Mouse (Mus musculus): Measurements from ENCODE around the gene Lrch1. TPM values are rescaled to one million over a fixed set of nuclear protein-coding genes. Genes with fewer than 3 reads are reported as not detected.

Lrch1 gene
- polyA plus RNA-seq, 1 experiment: 11.5 TPM

DNA sequence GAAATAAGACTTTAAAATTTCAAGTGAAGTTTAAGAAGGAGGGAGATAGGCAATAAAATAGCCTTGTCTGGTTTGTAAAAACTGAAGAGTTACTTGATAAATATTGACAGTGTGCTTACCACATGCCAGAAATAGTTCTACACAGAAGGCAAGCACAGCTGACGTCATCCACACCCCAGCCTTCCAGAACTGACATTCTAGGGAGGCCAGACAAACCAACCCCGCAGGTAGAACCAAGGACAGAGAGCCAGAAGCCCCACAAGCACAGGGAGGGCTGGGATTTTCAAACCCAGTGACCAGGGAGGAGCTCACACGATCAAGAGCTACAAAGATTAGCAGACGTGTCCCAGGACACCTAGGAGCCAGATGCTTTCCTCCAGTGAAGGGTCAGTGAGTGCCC, 76.5 kb downstream of the Lrch1 start:
- 88% methylated on average over 4 of the region's 4 CpGs for WGBS
- Histone ChIP-seq H3K27ac (ENCODE audit: insufficient read depth, low read length) (no peak overlapping the region), H3K4me3 (ENCODE audit: extremely low read depth, insufficient read depth, insufficient read length) (no peak overlapping the region), H3K36me3 (ENCODE audit: control insufficient read depth, insufficient read depth, low read length) (no peaks in the 10 kb centered on the region), H3K27me3 (ENCODE audit: control insufficient read depth, insufficient read depth, low read length) (no peaks in the 10 kb centered on the region), H3K4me1 (ENCODE audit: control insufficient read depth, insufficient read depth, insufficient read length) (no peaks in the 10 kb centered on the region; the same call in 1 of the 2 replicates)
- no peak for TF ChIP-seq CTCF (IDR thresholded peaks at IDR 0.05; ENCODE audit: extremely low read depth, insufficient read depth, insufficient read length, insufficient replicate concordance)
- no peak for TF ChIP-seq POLR2A (IDR thresholded peaks at IDR 0.05; ENCODE audit: low read depth, low read length)
- no peak for DNase-seq (ENCODE audit: low read depth in 1 of 2, low spot score in 2 of 2)

DNA sequence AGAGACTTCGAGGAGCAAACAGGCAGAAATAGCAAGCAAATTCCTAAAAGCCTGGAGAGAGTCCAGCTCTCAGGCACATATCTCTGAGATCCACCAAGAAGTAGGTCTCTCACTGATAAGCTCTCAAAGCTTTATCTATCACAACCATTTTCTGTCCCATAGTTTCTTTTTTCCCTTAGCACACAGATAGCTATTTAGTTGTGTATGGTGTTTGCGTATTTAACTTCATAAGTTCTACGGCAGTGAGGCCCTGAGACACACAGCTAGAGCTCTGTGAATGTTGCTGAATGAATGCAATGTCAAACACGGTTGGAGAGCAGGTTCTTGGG, 78.8 kb downstream of the Lrch1 start:
- no peak overlapping the region; the same call in 1 of the 2 replicates for H3K27ac ChIP-seq (ENCODE audit: insufficient read depth, low read length)
- 82% methylated on average over 4 of the region's 4 CpGs for WGBS

DNA sequence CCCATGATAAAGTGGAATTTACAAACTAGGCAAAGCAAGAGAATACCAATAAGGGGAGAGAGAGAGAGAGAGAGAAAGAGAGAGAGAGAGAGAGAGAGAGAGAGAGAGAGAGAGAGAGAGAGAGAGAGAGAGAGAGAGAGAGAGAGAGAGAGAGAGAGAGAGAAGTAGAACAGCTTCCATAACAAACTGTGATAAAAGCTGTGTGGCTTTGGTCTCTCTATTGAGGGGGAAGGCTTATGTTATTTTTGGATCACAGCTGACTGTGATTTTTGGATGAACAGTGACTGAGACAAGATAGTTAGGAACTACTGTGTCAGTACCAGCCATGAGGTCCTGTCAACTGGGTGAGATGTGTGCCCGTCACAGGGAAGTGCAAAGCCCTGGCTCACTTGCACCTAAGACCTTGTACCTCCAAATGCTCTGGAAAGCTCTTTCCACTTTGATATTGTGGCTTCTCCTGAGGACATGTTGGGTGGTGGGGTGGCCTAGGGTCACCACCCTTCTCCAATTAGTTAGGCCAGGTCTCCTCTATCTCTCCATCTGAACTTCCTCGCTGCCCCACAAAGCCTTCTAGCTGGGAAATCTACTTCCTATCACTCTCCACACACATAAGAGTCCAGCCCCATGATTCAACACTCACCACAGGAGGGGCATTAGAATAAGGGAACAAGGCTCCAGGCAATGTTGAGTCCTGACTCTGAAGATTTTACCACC, 79.3 kb downstream of the Lrch1 start:
- Histone ChIP-seq H3K27ac (ENCODE audit: insufficient read depth, low read length) (no peak overlapping the region), H3K4me1 (ENCODE audit: control insufficient read depth, insufficient read depth, insufficient read length) (no peaks in the 10 kb centered on the region; the same call in 1 of the 2 replicates)

More for the DNA sequence above, 78.8 kb downstream of the Lrch1 start:
- DNase-seq (ENCODE audit: low read depth in 1 of 2, low spot score in 2 of 2): no peak
- no peak overlapping the region for H3K4me3 ChIP-seq (ENCODE audit: extremely low read depth, insufficient read depth, insufficient read length)
- no peaks in the 10 kb centered on the region for H3K36me3 ChIP-seq (ENCODE audit: control insufficient read depth, insufficient read depth, low read length)
- H3K27me3 ChIP-seq (ENCODE audit: control insufficient read depth, insufficient read depth, low read length): no peaks in the 10 kb centered on the region
- no peaks in the 10 kb centered on the region; the same call in 1 of the 2 replicates for H3K4me1 ChIP-seq (ENCODE audit: control insufficient read depth, insufficient read depth, insufficient read length)
- TF ChIP-seq POLR2A (IDR thresholded peaks at IDR 0.05; ENCODE audit: low read depth, low read length) (no peak), CTCF (IDR thresholded peaks at IDR 0.05; ENCODE audit: extremely low read depth, insufficient read depth, insufficient read length, insufficient replicate concordance) (no peak)

DNA sequence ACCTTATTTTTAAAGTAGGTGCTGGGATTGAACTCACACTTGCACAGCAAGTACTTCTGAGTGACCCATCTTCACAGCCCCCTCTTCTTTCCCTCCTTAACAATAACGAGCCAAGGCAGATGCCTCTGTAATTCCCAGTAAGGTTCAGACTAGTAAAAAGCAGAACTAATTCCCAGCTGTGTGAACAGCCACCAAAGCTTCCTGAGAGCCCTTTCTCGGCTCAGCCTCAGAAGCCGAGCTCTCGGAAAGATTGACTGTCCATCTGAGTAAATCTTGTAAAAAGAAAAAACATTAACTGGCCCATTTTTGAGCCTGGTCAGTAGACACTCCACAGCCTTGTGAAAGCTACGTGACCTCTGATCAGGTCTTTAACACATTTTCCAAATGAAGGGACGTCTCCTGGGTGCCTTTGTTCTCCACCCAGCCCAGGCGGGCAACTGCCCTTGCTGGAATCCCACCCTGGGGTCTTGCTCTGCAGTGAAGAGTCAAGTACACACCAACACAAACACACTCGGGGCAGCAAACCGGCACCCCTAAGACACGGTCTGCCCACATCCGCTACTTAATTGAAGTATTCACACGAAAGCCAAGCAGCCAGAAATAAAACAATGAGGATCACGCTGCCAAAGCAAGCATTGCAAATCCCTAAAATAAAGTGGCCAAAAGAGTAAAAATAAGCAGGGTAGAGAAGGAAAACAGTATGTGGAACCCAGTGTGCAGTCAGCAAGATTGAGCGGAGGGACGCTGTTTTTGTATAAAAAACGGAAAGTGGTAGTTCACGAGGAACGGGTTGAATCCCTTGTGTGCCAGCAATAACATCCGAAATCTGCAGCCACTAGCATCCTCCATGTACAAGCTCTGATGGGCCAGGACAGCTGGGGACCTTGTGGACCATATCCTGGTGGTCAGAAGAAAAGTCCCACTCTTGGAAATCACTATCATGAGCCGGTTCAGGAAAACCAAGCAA, 80.3 kb downstream of the Lrch1 start:
- DNase-seq (ENCODE audit: low read depth in 1 of 2, low spot score in 2 of 2): no peak
- H3K36me3 ChIP-seq (ENCODE audit: control insufficient read depth, insufficient read depth, low read length): no peaks in the 10 kb centered on the region
- H3K4me1 ChIP-seq (ENCODE audit: control insufficient read depth, insufficient read depth, insufficient read length): no peaks in the 10 kb centered on the region; the same call in 1 of the 2 replicates
- no peak for TF ChIP-seq CTCF (IDR thresholded peaks at IDR 0.05; ENCODE audit: extremely low read depth, insufficient read depth, insufficient read length, insufficient replicate concordance)
- no peak for TF ChIP-seq POLR2A (IDR thresholded peaks at IDR 0.05; ENCODE audit: low read depth, low read length)
- no peak overlapping the region for H3K4me3 ChIP-seq (ENCODE audit: extremely low read depth, insufficient read depth, insufficient read length)
- 64% methylated on average over 20 of the region's 20 CpGs for WGBS
- no peaks in the 10 kb centered on the region for H3K27me3 ChIP-seq (ENCODE audit: control insufficient read depth, insufficient read depth, low read length)
- H3K27ac ChIP-seq (ENCODE audit: insufficient read depth, low read length): no peak overlapping the region

More for the DNA sequence above, 79.3 kb downstream of the Lrch1 start:
- TF ChIP-seq CTCF (IDR thresholded peaks at IDR 0.05; ENCODE audit: extremely low read depth, insufficient read depth, insufficient read length, insufficient replicate concordance) (no peak), POLR2A (IDR thresholded peaks at IDR 0.05; ENCODE audit: low read depth, low read length) (no peak)
- no peak for DNase-seq (ENCODE audit: low read depth in 1 of 2, low spot score in 2 of 2)
- H3K36me3 ChIP-seq (ENCODE audit: control insufficient read depth, insufficient read depth, low read length): no peaks in the 10 kb centered on the region
- 83% methylated on average over 2 of the region's 2 CpGs for WGBS
- no peak overlapping the region for H3K4me3 ChIP-seq (ENCODE audit: extremely low read depth, insufficient read depth, insufficient read length)
- no peaks in the 10 kb centered on the region for H3K27me3 ChIP-seq (ENCODE audit: control insufficient read depth, insufficient read depth, low read length)

DNA sequence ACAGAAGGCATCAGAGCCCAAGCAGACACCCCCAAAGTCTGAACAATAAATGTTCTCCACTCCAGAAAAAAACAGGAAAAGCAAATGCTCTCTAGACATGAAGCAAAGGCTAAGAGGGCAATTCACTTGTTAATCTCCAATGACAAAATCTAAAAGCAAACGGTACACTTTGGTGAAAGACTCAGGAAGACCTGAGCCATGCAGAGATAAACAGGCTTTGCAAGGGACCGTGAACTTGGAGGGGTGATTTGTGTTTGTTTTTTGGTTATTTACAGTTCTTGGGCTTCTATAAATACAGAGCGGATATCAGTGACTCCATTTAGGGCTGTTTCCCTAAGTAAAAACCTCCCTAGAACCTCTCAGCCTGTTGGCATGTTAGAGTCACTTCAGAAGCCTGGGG, 81.9 kb downstream of the Lrch1 start:
- no peaks in the 10 kb centered on the region for H3K36me3 ChIP-seq (ENCODE audit: control insufficient read depth, insufficient read depth, low read length)
- TF ChIP-seq POLR2A (IDR thresholded peaks at IDR 0.05; ENCODE audit: low read depth, low read length) (no peak), CTCF (IDR thresholded peaks at IDR 0.05; ENCODE audit: extremely low read depth, insufficient read depth, insufficient read length, insufficient replicate concordance) (no peak)
- DNase-seq (ENCODE audit: low read depth in 1 of 2, low spot score in 2 of 2): no peak
- H3K4me1 ChIP-seq (ENCODE audit: control insufficient read depth, insufficient read depth, insufficient read length): no peaks in the 10 kb centered on the region; the same call in 1 of the 2 replicates
- no peaks in the 10 kb centered on the region for H3K27me3 ChIP-seq (ENCODE audit: control insufficient read depth, insufficient read depth, low read length)
- WGBS: 77% methylated on average over 3 of the region's 3 CpGs
- H3K27ac ChIP-seq (ENCODE audit: insufficient read depth, low read length): no peak overlapping the region
- H3K4me3 ChIP-seq (ENCODE audit: extremely low read depth, insufficient read depth, insufficient read length): no peak overlapping the region

DNA sequence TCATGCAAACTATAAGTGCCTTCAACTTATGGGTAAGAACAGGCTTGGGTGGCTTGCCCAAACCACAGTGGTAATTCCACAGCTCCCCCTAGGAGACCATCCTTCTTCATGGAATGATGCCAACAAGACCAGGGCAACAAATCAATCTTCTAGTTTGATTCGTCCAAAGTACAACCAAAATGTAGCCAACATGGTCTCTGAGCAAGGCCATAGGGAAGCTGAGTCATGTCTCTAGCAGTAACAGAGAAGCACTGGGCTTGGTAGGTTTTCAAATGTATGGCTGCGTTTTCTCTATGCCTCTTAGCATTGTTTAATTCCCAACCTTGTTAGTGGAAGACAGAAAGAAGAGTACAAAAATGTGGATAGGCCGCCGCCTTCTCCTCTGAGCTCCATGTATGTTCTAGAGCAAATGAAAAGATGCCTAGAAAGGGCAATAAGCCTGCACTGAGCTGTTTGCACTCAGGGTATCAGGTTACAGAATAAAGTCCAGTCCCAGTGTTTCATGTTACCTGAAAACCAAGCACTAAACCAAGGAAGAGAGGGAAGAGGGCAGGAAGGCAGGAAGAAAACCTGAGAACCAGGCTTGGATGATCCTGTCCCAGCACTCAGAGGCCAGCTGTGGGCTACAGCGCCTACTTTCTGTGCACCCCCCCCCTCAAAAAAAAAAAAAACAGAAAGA, 82.7 kb downstream of the Lrch1 start:
- Histone ChIP-seq H3K4me1 (ENCODE audit: control insufficient read depth, insufficient read depth, insufficient read length) (no peaks in the 10 kb centered on the region; the same call in 1 of the 2 replicates), H3K36me3 (ENCODE audit: control insufficient read depth, insufficient read depth, low read length) (no peaks in the 10 kb centered on the region), H3K4me3 (ENCODE audit: extremely low read depth, insufficient read depth, insufficient read length) (no peak overlapping the region), H3K27ac (ENCODE audit: insufficient read depth, low read length) (no peak overlapping the region), H3K27me3 (ENCODE audit: control insufficient read depth, insufficient read depth, low read length) (no peaks in the 10 kb centered on the region)
- 85% methylated on average over 5 of the region's 5 CpGs for WGBS
- TF ChIP-seq POLR2A (IDR thresholded peaks at IDR 0.05; ENCODE audit: low read depth, low read length) (no peak), CTCF (IDR thresholded peaks at IDR 0.05; ENCODE audit: extremely low read depth, insufficient read depth, insufficient read length, insufficient replicate concordance) (no peak)
- no peak for DNase-seq (ENCODE audit: low read depth in 1 of 2, low spot score in 2 of 2)
